Mouse (Mus musculus) pancreas, adult 10 weeks (tissue): ENCODE results near the gene Slc12a6. TPM values are rescaled to one million over a fixed set of nuclear protein-coding genes. Genes with fewer than 3 reads are reported as not detected.

Source experiments
- polyA plus RNA-seq: library from polyadenylated mRNA; stranded (reverse); fragments of 350-450 nt; fragmentation: Illumina TruSeq; extraction: RNeasy Lipid Tissue Mini Kit (QIAGEN cat#74804); gene quantifications from one replicate; pipeline ENCODE4 v1.2.3, GENCODE M21; 2015; ENCODE audit warnings: low read depth, low replicate concordance; ENCODE audit not compliant: insufficient read depth

Gene Slc12a6
- polyA plus RNA-seq, result 9.5 TPM

GRCm38 (mm10) chr2:112265448-112266241, at the start of gene Slc12a6:
TSS of gene Slc12a6 (plus strand) at chr2:112265825.

GRCm38 (mm10) chr2:112239212-112239934, 26.3 kb upstream of the Slc12a6 start, which contains the start of gene Lpcat4:
TSS of gene Lpcat4 (plus strand) at chr2:112239468.

GRCm38 (mm10) chr2:112259241-112259962, 6.2 kb upstream of the Slc12a6 start, which contains the start of gene Nutm1:
TSS of gene Nutm1 (minus strand) at chr2:112259291.

GRCm38 (mm10) chr2:112261748-112262653, 3.6 kb upstream of the Slc12a6 start, which contains the start of gene Nop10:
TSS of gene Nop10 (plus strand) at chr2:112261926.

GRCm38 (mm10) chr2:112266242-112266592, 592 bp downstream of the Slc12a6 start, which contains the start of gene Gm21985:
TSS of gene Gm21985 (plus strand) at chr2:112266314.

GRCm38 (mm10) chr2:112367726-112368673, 102.4 kb downstream of the Slc12a6 start, which contains the start of gene Emc4:
TSS of gene Emc4 (minus strand) at chr2:112368027.

GRCm38 (mm10) chr2:112378973-112379898, 113.6 kb downstream of the Slc12a6 start, which contains the start of gene Katnbl1:
TSS of gene Katnbl1 (plus strand) at chr2:112379211.

Other genes starting within 250 kb of the Slc12a6 start
- not detected for gene Olfr1311, start 241.4 kb upstream of the Slc12a6 start, polyA plus RNA-seq
- gene Olfr1312, start 215.6 kb upstream of the Slc12a6 start, polyA plus RNA-seq, result not detected
- gene Olfr1313, start 188.0 kb upstream of the Slc12a6 start, polyA plus RNA-seq, result not detected
- not detected for gene Olfr1314, start 169.0 kb upstream of the Slc12a6 start, polyA plus RNA-seq
- not detected for gene Olfr1315-ps1, start 150.4 kb upstream of the Slc12a6 start, polyA plus RNA-seq
- not detected for gene Olfr1316, start 130.8 kb upstream of the Slc12a6 start, polyA plus RNA-seq
- gene Olfr1317, start 125.5 kb upstream of the Slc12a6 start, polyA plus RNA-seq, result not detected
- gene Olfr1318, start 111.6 kb upstream of the Slc12a6 start, polyA plus RNA-seq, result not detected
- 4.5 TPM for gene Lpcat4, start 26.4 kb upstream of the Slc12a6 start, polyA plus RNA-seq
- gene Nutm1, start 6.5 kb upstream of the Slc12a6 start, polyA plus RNA-seq, result not detected
- 25.2 TPM for gene Nop10, start 3.9 kb upstream of the Slc12a6 start, polyA plus RNA-seq
- gene Gm21985, start 489 bp downstream of the Slc12a6 start, polyA plus RNA-seq, result not detected
- gene Emc4, start 102.2 kb downstream of the Slc12a6 start, polyA plus RNA-seq, result 17.5 TPM
- 3.3 TPM for gene Katnbl1, start 113.4 kb downstream of the Slc12a6 start, polyA plus RNA-seq
- gene Emc7, start 189.2 kb downstream of the Slc12a6 start, polyA plus RNA-seq, result 4.3 TPM
- not detected for gene Chrm5, start 214.9 kb downstream of the Slc12a6 start, polyA plus RNA-seq
- gene Aven, start 227.1 kb downstream of the Slc12a6 start, polyA plus RNA-seq, result 4.9 TPM